Mouse (Mus musculus) liver, postnatal 0 days (tissue): Measurements from ENCODE around the gene Arsg.

Experiments
- CTCF ChIP-seq: sonication (generic); IDR thresholded peaks from 2 replicates; pipeline ENCODE4 v1.5.1; 2016; ENCODE audit warnings: antibody characterized with exemption, low read depth
- EP300 ChIP-seq: IDR thresholded peaks from 2 replicates; pipeline ENCODE4 v1.6.1; 2016; ENCODE audit warnings: antibody characterized with exemption, low read depth, mild to moderate bottlenecking

GRCm38 (mm10) chr11:109575832-109576231, 102.7 kb downstream of the Arsg start:
- TF ChIP-seq CTCF (no peak), EP300 (peak; percentile 62; the same call in 1 of the 2 replicates)
